ENCODE assay signal across 16 mouse cellular contexts in genomic region chr1:82836342-82837217, GRCm38 (mm10). TPM values are rescaled to one million over a fixed set of nuclear protein-coding genes. Genes with fewer than 3 reads are reported as not detected.
A peak's percentile ranks its signal among the peaks of the same experiment; 100 is the strongest.
DNase-seq lines count a peak whose midpoint lies in the region; ATAC-seq lines count a peak whose summit lies in the region.
"Had no signal": no experiment of that assay in that cellular context is flagged by ENCODE, and none has a peak within 500 bp of the region (broad histone marks: within the 10 kb centered on the region; RNA-seq: fewer than 3 reads in every experiment).

No protein-coding gene starts in this region.

- H3K36me3 ChIP-seq in megakaryocyte, embryonic 14.5 days (replicated peaks; ENCODE audit: low read length) = peaks cover 2% of the 10 kb centered on the region
- no peaks in the 10 kb centered on the region for H3K36me3 ChIP-seq in forebrain, embryonic 14.5 days (ENCODE audit: control insufficient read depth, insufficient read depth, low read length)

- no peak for ATAC-seq in megakaryocyte, adult 5-6 weeks (ENCODE audit: poor library complexity, severe bottlenecking)
- ATAC-seq in megakaryocyte progenitor cell, adult 5-6 weeks (replicated peaks; ENCODE audit: poor library complexity) = peak; percentile 24
- ATAC-seq in forebrain, embryonic 14.5 days = no peak
- ATAC-seq: forebrain, embryonic 16.5 days; hindbrain, embryonic 16.5 days had no signal

- WGBS in forebrain, embryonic 14.5 days = 86% methylated on average over 13 of the region's 13 CpGs

- no peak overlapping the region for H3K27ac ChIP-seq in forebrain, embryonic 14.5 days (ENCODE audit: low read depth, low read length)

- peaks cover 78% of the 10 kb centered on the region for H3K4me1 ChIP-seq in megakaryocyte, embryonic 14.5 days
- H3K4me1 ChIP-seq in forebrain, embryonic 14.5 days (ENCODE audit: control insufficient read depth, insufficient read depth, low read length) = peaks cover 9% of the 10 kb centered on the region

- no peak overlapping the region for H3K4me2 ChIP-seq in forebrain, embryonic 14.5 days (ENCODE audit: low read length)

- H3K4me3 ChIP-seq in megakaryocyte, embryonic 14.5 days (replicated peaks) = peak overlapping the region; percentile 46
- H3K4me3 ChIP-seq in forebrain, embryonic 14.5 days (ENCODE audit: low read depth, low read length) = no peak overlapping the region

- H3K9me3 ChIP-seq in megakaryocyte, embryonic 14.5 days = no peaks in the 10 kb centered on the region
- no peaks in the 10 kb centered on the region for H3K9me3 ChIP-seq in forebrain, embryonic 14.5 days (replicated peaks; ENCODE audit: control insufficient read depth, low read length)

- no peaks in the 10 kb centered on the region for H3K27me3 ChIP-seq in megakaryocyte, embryonic 14.5 days (replicated peaks)
- H3K27me3 ChIP-seq in forebrain, embryonic 14.5 days (replicated peaks; ENCODE audit: control insufficient read depth, insufficient read depth, low read length) = no peaks in the 10 kb centered on the region

- peak; percentile 33 for DNase-seq in R1 (ENCODE audit: low read depth, low spot score)
- DNase-seq in induced T-regulatory cell, adult 2 months (ENCODE audit: low read depth) = peak; percentile 91
- DNase-seq in urinary bladder, postnatal 4 days (ENCODE audit: low spot score in 2 of 2) = no peak
- DNase-seq in cerebellum, adult 18-20 months = no peak
- no peak for DNase-seq in forebrain, embryonic 14.5 days (ENCODE audit: low spot score)
- DNase-seq: adrenal gland, postnatal 25 days; cerebellum, adult 11 months; gastrocnemius, postnatal 14 days; lung, postnatal 36 days; right cerebral cortex, adult 18-20 months; thymus, postnatal 14 days had no signal

- H3K9ac ChIP-seq in forebrain, embryonic 14.5 days (ENCODE audit: low read length) = no peak overlapping the region

RNA-seq across cellular contexts. Expression of gene Agfg1, which starts 2.7 kb away (rescaled TPM):
- polyA plus RNA-seq in megakaryocyte, embryonic 14.5 days (2012; ENCODE audit: insufficient read depth, low replicate concordance) = 3.0 and 4.2 TPM in 2 replicates
- 57.0 and 61.1 TPM in 2 replicates for total RNA-seq in megakaryocyte, adult 5-6 weeks (2015)
- 48.0 and 48.3 TPM in 2 replicates for total RNA-seq in megakaryocyte, adult 5-6 weeks (2017)
- total RNA-seq in megakaryocyte progenitor cell, adult 5-6 weeks (2015) = 43.1 and 48.3 TPM in 2 replicates
- total RNA-seq in megakaryocyte progenitor cell, adult 5-6 weeks (2017) = 31.5 and 36.2 TPM in 2 replicates
- polyA plus RNA-seq in forebrain, embryonic 14.5 days (2014; fragmentation: Nextera tagmentation; extraction: Ambion mirVana) = 40.4 and 42.3 TPM in 2 replicates

Comparison
In these comparisons a context has a peak if more than half of its experiments do, and no peak if none do; other contexts are left out.
1. DNase-seq: peak in R1 (single experiment) and induced T-regulatory cell, adult 2 months (single experiment); none in urinary bladder, postnatal 4 days (0 of 2), cerebellum, adult 18-20 months (0 of 2) and forebrain, embryonic 14.5 days (single experiment).